Mouse (Mus musculus): Measurements from ENCODE around the gene Rexo2. TPM values are rescaled to one million over a fixed set of nuclear protein-coding genes. Genes with fewer than 3 reads are reported as not detected.
A peak's percentile ranks its signal among the peaks of the same experiment; 100 is the strongest.
"Not testable (repeated sequence)": the region's sequence is repeated elsewhere in the genome, so short reads cannot be mapped to it uniquely, and the experiment has no call there.

Gene Rexo2
- polyA plus RNA-seq (2015; fragmentation: Nextera tagmentation; extraction: Ambion mirVana), result 138 and 148 TPM in 2 replicates

DNA sequence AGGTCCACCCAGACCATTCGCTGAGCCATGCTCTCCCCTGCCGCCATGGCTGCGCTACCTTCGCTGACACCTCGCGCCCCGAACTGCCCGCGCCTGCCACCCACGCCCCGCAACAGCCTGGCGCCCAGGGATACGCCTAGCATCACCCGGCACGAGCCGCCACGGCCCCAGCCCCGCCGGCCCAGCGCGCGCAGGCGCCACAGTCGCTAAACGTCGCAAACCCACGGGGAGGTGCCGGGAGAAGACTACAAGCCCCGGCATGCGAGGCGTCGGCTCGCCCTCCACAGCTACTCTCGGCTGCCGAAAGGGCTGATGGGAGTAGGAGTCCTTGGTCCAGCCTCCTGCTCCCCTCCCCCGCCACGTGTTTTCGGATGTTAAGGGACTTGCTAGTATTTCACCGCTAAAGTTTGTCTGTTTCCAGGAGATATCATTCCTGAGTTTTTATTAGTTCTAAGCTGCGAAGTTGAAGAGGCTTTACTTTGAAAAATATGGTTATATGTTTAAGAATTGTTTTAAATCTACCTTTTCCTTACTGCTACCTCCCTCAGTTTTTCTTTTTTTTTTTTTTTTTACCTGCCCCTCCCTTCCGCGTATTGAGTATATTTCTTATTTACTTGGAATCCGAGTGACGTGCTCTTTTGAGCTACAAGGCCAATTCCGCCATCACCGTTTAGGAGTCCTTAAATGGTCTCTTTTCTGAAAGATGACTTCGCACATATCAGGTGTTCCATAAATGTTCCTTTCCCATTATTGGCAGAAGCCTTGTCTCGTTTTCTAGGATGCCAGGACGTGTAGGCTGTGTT is at the start of gene Rexo2:
Gene Rexo2 (minus strand): TSS at position 213 of the 803 bp plus-strand sequence.
- H3K4me3 ChIP-seq (replicated peaks), result peak within 1 kb of the TSS; percentile 72
- peak within 1 kb of the TSS; percentile 82 for H3K4me2 ChIP-seq (replicated peaks)
- peak within 1 kb of the TSS; percentile 72 for H3K9ac ChIP-seq
- H3K36me3 ChIP-seq, result peaks cover 11% of the 10 kb centered on the region
- no peaks in the 10 kb centered on the region for H3K9me3 ChIP-seq (replicated peaks)
- H3K27ac ChIP-seq (replicated peaks), result peak within 1 kb of the TSS; percentile 65
- peaks cover 14% of the 10 kb centered on the region for H3K4me1 ChIP-seq
- peak; percentile 96 for ATAC-seq (ENCODE audit: insufficient number of reproducible peaks, low FRiP score, low TSS enrichment, low read depth)
- under 1% methylated on average over 49 of the region's 49 CpGs for WGBS
- no peaks in the 10 kb centered on the region for H3K27me3 ChIP-seq

- no peaks in the 10 kb centered on the region for H3K4me1 ChIP-seq
- 81% methylated on average over 4 of the region's 4 CpGs for WGBS
- no peaks in the 10 kb centered on the region for H3K9me3 ChIP-seq (replicated peaks)
- no peak overlapping the region for H3K4me3 ChIP-seq (replicated peaks)
- H3K9ac ChIP-seq, result no peak overlapping the region
- no peak overlapping the region for H3K4me2 ChIP-seq (replicated peaks)
- no peaks in the 10 kb centered on the region for H3K27me3 ChIP-seq
- ATAC-seq (ENCODE audit: insufficient number of reproducible peaks, low FRiP score, low TSS enrichment, low read depth), result no peak
- no peak overlapping the region for H3K27ac ChIP-seq (replicated peaks)
- no peaks in the 10 kb centered on the region for H3K36me3 ChIP-seq
Observed at GRCm38 (mm10) chr9:48526520-48526919, 46.1 kb upstream of the Rexo2 start.

DNA sequence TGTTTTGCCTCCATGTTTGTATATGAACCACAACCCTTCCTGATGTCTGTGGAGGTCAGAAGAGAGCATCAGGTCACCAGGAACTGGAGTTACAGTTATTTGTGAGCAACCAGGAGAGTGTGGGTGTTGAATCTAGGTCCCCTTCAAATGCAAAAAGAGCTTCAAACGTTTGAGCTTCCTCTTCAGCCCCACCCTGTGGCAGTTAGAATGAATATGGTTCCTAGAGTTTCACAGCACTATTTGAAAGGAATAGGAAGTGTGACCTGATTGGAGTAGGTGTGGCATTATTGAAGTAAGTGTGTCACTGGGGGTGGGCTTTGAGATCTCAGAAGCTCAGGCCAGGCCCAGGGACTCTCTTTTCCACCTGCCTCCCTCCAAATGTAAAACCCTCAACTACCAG is 45.1 kb upstream of the Rexo2 start:
- Histone ChIP-seq H3K9me3 (replicated peaks) (no peaks in the 10 kb centered on the region), H3K4me1 (no peaks in the 10 kb centered on the region), H3K36me3 (no peaks in the 10 kb centered on the region), H3K27ac (replicated peaks) (no peak overlapping the region), H3K27me3 (no peaks in the 10 kb centered on the region), H3K4me2 (replicated peaks) (no peak overlapping the region), H3K4me3 (replicated peaks) (no peak overlapping the region), H3K9ac (no peak overlapping the region)
- WGBS, result 2% methylated on average over 1 of the region's 1 CpGs
- ATAC-seq (ENCODE audit: insufficient number of reproducible peaks, low FRiP score, low TSS enrichment, low read depth), result no peak

GRCm38 (mm10) chr9:48520405-48520804 is 40.0 kb upstream of the Rexo2 start:
- not testable (repeated sequence) for ATAC-seq (ENCODE audit: insufficient number of reproducible peaks, low FRiP score, low TSS enrichment, low read depth); H3K9me3 ChIP-seq (replicated peaks); H3K4me1 ChIP-seq; H3K9ac ChIP-seq; H3K27ac ChIP-seq (replicated peaks); H3K4me2 ChIP-seq (replicated peaks); H3K4me3 ChIP-seq (replicated peaks); H3K36me3 ChIP-seq; H3K27me3 ChIP-seq
- 56% methylated on average over 5 of the region's 7 CpGs for WGBS

DNA sequence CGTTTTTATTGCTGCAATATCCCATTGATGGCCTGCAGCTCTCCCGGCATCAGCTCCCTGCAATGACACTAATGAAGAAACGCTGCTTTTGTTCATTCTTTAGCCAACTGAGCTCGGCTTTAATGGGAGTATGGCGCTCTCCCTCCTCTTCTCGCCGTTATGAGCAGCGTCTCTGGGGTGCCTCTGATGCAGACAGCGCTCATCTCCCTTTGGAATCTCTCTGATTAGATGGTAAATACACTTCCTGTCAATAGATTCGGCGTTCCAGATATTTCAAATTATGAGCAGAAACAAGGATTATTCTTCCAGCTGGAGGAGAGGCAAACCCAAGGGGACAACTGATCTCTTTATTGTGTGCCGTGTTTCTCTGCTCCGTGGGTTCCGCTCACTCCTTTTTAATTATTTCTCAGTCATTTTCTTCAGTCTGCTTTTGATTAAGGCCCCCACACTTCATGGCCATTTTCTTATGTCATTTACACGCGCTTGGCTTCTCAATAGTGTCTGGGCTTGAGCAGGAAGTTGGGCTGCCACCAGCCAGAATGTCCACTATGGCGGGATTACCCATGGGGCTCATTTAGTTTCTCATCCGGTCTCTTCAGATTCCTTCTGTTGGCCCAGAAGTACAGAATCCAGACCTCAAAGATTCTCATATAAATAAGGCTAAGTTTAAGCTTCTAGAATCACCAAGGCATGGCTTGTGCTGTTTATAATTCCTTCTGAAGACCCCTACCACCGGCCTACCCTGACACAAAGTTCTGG is 37.1 kb upstream of the Rexo2 start:
- Histone ChIP-seq H3K4me2 (replicated peaks) (peak overlapping the region; percentile 36), H3K4me3 (replicated peaks) (peak overlapping the region; percentile 16), H3K9ac (no peak overlapping the region), H3K27me3 (no peaks in the 10 kb centered on the region), H3K9me3 (replicated peaks) (no peaks in the 10 kb centered on the region), H3K36me3 (no peaks in the 10 kb centered on the region), H3K4me1 (0 out of 2 replicates have a peak, but pooled peaks cover 8% of the 10 kb centered on the region), H3K27ac (replicated peaks) (no peak overlapping the region)
- ATAC-seq (ENCODE audit: insufficient number of reproducible peaks, low FRiP score, low TSS enrichment, low read depth), result no peak
- 39% methylated on average over 19 of the region's 19 CpGs for WGBS

DNA sequence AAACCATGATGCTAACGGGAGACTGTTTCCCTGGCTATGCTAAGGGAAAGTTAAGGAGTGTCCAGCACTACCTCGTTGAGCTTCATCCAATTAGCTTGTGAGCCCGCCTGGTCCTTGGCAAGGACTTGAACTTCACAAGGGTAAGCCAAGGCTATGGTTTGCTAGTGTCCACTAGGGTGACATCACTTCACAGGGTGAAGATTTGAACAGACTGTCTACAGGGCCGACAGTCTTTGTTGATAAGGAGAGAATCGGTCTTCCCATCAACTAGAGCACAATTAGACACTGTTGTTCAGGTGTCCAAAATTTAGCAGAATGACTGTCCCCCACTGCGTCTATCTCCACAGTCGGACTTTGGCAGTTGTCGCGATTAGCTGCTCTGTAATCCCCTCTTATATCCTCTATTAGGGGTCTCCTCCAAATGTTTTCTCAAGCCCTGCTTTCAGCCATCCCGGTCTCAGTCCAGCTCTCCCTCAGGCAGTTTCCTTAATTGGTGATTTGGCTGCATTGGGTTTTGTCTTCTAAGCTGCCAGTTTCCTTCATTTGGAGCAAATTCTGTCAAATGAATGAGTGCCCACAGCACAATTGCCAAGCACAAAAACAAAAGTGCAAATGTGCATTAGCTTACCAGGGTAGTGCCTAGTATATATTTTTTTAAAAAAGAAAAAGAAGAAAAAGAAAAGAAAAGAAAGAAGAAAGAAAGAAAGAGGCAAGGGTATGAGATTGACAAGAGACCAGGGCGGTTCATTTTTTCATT is 36.4 kb upstream of the Rexo2 start:
- ATAC-seq (ENCODE audit: insufficient number of reproducible peaks, low FRiP score, low TSS enrichment, low read depth), result no peak
- Histone ChIP-seq H3K4me2 (replicated peaks) (peak overlapping the region; percentile 36), H3K9ac (no peak overlapping the region)

GRCm38 (mm10) chr9:48515332-48515731 is 34.9 kb upstream of the Rexo2 start:
- H3K9ac ChIP-seq, result no peak overlapping the region
- 51% methylated on average over 1 of the region's 1 CpGs for WGBS
- H3K36me3 ChIP-seq, result no peaks in the 10 kb centered on the region
- no peaks in the 10 kb centered on the region for H3K27me3 ChIP-seq
- 0 out of 2 replicates have a peak, but pooled peaks cover 8% of the 10 kb centered on the region for H3K4me1 ChIP-seq
- no peak for ATAC-seq (ENCODE audit: insufficient number of reproducible peaks, low FRiP score, low TSS enrichment, low read depth)
- H3K27ac ChIP-seq (replicated peaks), result no peak overlapping the region
- no peak overlapping the region for H3K4me2 ChIP-seq (replicated peaks)
- no peaks in the 10 kb centered on the region for H3K9me3 ChIP-seq (replicated peaks)
- H3K4me3 ChIP-seq (replicated peaks), result no peak overlapping the region

More for the DNA sequence above, 36.4 kb upstream of the Rexo2 start:
- Histone ChIP-seq H3K4me3 (replicated peaks) (no peak overlapping the region; the same call in 1 of the 2 replicates), H3K36me3 (no peaks in the 10 kb centered on the region), H3K27me3 (no peaks in the 10 kb centered on the region), H3K4me1 (0 out of 2 replicates have a peak, but pooled peaks cover 8% of the 10 kb centered on the region), H3K9me3 (replicated peaks) (no peaks in the 10 kb centered on the region), H3K27ac (replicated peaks) (no peak overlapping the region)
- WGBS, result 63% methylated on average over 11 of the region's 11 CpGs

GRCm38 (mm10) chr9:48510134-48510533 is 29.7 kb upstream of the Rexo2 start:
- H3K4me3 ChIP-seq (replicated peaks), result no peak overlapping the region
- H3K4me1 ChIP-seq, result no peaks in the 10 kb centered on the region
- H3K9me3 ChIP-seq (replicated peaks), result no peaks in the 10 kb centered on the region
- H3K27me3 ChIP-seq, result no peaks in the 10 kb centered on the region
- 77% methylated on average over 5 of the region's 5 CpGs for WGBS
- H3K4me2 ChIP-seq (replicated peaks), result no peak overlapping the region
- H3K36me3 ChIP-seq, result no peaks in the 10 kb centered on the region
- no peak overlapping the region for H3K27ac ChIP-seq (replicated peaks)
- ATAC-seq (ENCODE audit: insufficient number of reproducible peaks, low FRiP score, low TSS enrichment, low read depth), result no peak
- H3K9ac ChIP-seq, result no peak overlapping the region

DNA sequence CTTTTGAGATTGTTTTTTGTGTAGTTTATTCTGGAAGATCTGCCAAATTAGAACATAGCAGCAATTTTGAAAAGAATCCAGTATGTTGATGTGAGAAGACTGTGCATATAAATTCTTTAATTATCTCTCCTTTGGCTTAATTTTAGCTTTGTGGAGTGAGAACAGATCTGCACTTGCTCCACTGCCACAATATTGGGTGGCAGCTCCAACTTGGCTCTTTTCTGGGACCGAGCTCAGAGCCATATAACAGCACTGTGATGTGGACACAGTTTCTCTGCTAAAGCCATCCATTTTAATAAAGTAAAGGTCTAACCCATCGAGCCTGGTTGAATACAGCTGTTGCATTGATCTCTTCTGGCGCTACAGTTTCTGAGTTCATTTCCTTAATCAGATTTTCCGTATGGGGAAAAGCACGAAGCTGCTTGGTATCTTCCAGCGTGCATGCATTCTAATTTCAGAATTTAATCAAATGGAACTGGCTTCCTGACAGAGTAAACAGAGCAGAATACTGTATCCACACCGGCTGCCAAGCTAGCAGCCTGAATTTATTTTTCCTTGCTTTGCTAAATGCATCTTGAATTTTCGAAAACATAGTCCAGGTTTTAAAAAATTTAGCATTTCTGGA is 24.4 kb upstream of the Rexo2 start:
- no peaks in the 10 kb centered on the region for H3K36me3 ChIP-seq
- no peak overlapping the region for H3K27ac ChIP-seq (replicated peaks)
- H3K4me1 ChIP-seq, result no peaks in the 10 kb centered on the region
- H3K9ac ChIP-seq, result no peak overlapping the region
- no peak overlapping the region for H3K4me3 ChIP-seq (replicated peaks)
- H3K27me3 ChIP-seq, result no peaks in the 10 kb centered on the region
- ATAC-seq (ENCODE audit: insufficient number of reproducible peaks, low FRiP score, low TSS enrichment, low read depth), result 0 out of 2 replicates have a peak, but pooled peaks have one; percentile 57
- no peaks in the 10 kb centered on the region for H3K9me3 ChIP-seq (replicated peaks)
- no peak overlapping the region for H3K4me2 ChIP-seq (replicated peaks)
- WGBS, result 43% methylated on average over 8 of the region's 8 CpGs

GRCm38 (mm10) chr9:48503001-48503400 is 22.6 kb upstream of the Rexo2 start:
- H3K9ac ChIP-seq, result no peak overlapping the region
- 0 out of 2 replicates have a peak, but pooled peaks cover under 1% of the 10 kb centered on the region for H3K27me3 ChIP-seq
- no peaks in the 10 kb centered on the region for H3K4me1 ChIP-seq
- no peaks in the 10 kb centered on the region for H3K9me3 ChIP-seq (replicated peaks)
- no peaks in the 10 kb centered on the region for H3K36me3 ChIP-seq
- 43% methylated on average over 2 of the region's 2 CpGs for WGBS
- ATAC-seq (ENCODE audit: insufficient number of reproducible peaks, low FRiP score, low TSS enrichment, low read depth), result no peak
- no peak overlapping the region for H3K4me3 ChIP-seq (replicated peaks)
- no peak overlapping the region for H3K4me2 ChIP-seq (replicated peaks)
- H3K27ac ChIP-seq (replicated peaks), result no peak overlapping the region
